Mouse (Mus musculus): ENCODE data around the gene Chaf1a. TPM values are rescaled to one million over a fixed set of nuclear protein-coding genes. Genes with fewer than 3 reads are reported as not detected.

Chaf1a gene
- polyA plus RNA-seq, 1 experiment from 2014 or later, result 4.8 TPM

DNA sequence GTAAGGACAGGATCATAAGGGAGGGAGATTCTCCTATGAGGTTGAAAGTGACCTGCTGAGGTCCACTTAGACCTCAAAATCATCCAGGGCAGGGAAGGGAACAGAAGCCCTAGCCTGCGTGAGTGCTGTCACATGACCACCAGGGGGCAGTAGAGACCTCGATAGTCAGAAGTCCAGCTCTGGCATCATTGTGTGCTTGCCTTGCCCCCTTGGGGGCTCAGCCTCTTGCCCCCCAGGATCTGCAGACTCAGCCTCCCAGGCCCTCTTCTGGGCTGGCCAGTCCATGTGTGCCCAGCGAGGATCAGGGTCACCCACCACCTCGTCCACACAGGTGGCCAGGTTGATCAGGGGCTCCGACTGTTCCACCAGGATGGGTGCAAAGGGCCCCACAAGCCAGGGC is 71.6 kb downstream of the Chaf1a start:
- no peaks in the 10 kb centered on the region for H3K27me3 ChIP-seq (replicated peaks; ENCODE audit: control insufficient read depth, insufficient read depth, low read length)
- no peak overlapping the region for H3K9ac ChIP-seq (ENCODE audit: low read depth, low read length)
- no peaks in the 10 kb centered on the region for H3K36me3 ChIP-seq (ENCODE audit: control insufficient read depth, insufficient read depth)
- peak; percentile 91 for TF ChIP-seq CTCF (IDR thresholded peaks at IDR 0.05; ENCODE audit: low read depth)
- 54% methylated on average over 5 of the region's 5 CpGs for WGBS
- H3K4me3 ChIP-seq (ENCODE audit: low read depth, low read length), result no peak overlapping the region
- no peaks in the 10 kb centered on the region for H3K4me1 ChIP-seq (replicated peaks; ENCODE audit: control insufficient read depth, insufficient read depth, low read length)
- no peak overlapping the region for H3K4me2 ChIP-seq (replicated peaks; ENCODE audit: low read depth)
- no peaks in the 10 kb centered on the region for H3K9me3 ChIP-seq (ENCODE audit: control insufficient read depth)
- H3K27ac ChIP-seq (ENCODE audit: low read depth, low read length), result no peak overlapping the region
- ATAC-seq, result peak; percentile 17; the same call in 1 of the 2 replicates

DNA sequence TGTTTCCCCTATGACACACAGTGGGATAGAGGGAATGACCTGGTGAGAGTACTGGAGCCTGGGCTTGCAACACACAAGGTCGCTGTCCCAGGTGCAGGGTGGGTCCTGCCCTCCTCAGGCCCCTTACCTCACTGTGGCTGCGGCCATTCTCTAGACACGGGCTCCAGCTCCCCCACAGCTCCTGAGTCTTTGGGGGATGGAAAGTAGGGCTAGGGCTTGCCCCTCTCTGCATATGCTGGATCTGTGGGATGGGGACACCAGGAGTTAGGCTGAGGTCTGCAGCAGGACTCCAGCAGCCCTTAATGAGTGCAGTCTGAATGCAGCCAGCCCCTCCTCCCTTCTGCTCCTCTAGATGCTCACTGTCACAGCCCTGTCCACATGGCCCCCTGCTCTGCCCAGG is 72.5 kb downstream of the Chaf1a start:
- TF ChIP-seq CTCF (IDR thresholded peaks at IDR 0.05; ENCODE audit: low read depth), result no peak
- H3K36me3 ChIP-seq (ENCODE audit: control insufficient read depth, insufficient read depth), result no peaks in the 10 kb centered on the region
- H3K4me2 ChIP-seq (replicated peaks; ENCODE audit: low read depth), result no peak overlapping the region
- peaks cover 4% of the 10 kb centered on the region; the same call in 1 of the 2 replicates for H3K4me1 ChIP-seq (replicated peaks; ENCODE audit: control insufficient read depth, insufficient read depth, low read length)
- H3K9me3 ChIP-seq (ENCODE audit: control insufficient read depth), result no peaks in the 10 kb centered on the region
- H3K4me3 ChIP-seq (ENCODE audit: low read depth, low read length), result no peak overlapping the region
- 77% methylated on average over 3 of the region's 3 CpGs for WGBS
- no peak overlapping the region for H3K9ac ChIP-seq (ENCODE audit: low read depth, low read length)
- no peak for ATAC-seq
- no peaks in the 10 kb centered on the region for H3K27me3 ChIP-seq (replicated peaks; ENCODE audit: control insufficient read depth, insufficient read depth, low read length)
- no peak overlapping the region for H3K27ac ChIP-seq (ENCODE audit: low read depth, low read length)

DNA sequence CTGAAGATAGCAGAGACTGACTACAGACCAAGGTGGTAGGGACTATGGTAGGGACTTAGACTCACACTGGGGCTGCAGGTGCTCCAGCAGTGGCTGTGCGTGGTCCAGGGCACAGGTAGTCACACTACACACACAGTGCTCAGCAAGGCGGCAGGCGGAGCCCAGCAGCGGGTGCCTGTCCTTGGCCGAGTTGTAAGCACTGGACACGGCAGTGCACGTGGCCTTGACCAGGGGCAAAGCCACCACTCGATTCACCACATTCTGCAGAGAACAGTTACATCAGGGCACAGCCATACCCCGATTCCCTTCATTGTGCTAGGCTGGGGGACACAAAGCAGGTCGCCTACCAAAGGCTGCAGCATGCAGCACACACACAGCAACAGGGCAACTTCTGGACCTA is 76.0 kb downstream of the Chaf1a start:
- Histone ChIP-seq H3K36me3 (ENCODE audit: control insufficient read depth, insufficient read depth) (no peaks in the 10 kb centered on the region), H3K27ac (ENCODE audit: low read depth, low read length) (no peak overlapping the region), H3K4me2 (replicated peaks; ENCODE audit: low read depth) (no peak overlapping the region), H3K27me3 (replicated peaks; ENCODE audit: control insufficient read depth, insufficient read depth, low read length) (peaks cover 30% of the 10 kb centered on the region), H3K9me3 (ENCODE audit: control insufficient read depth) (no peaks in the 10 kb centered on the region), H3K4me1 (replicated peaks; ENCODE audit: control insufficient read depth, insufficient read depth, low read length) (peaks cover 4% of the 10 kb centered on the region; the same call in 1 of the 2 replicates), H3K4me3 (ENCODE audit: low read depth, low read length) (no peak overlapping the region), H3K9ac (ENCODE audit: low read depth, low read length) (no peak overlapping the region)
- no peak for TF ChIP-seq CTCF (IDR thresholded peaks at IDR 0.05; ENCODE audit: low read depth)
- 66% methylated on average over 10 of the region's 10 CpGs for WGBS
- ATAC-seq, result no peak

DNA sequence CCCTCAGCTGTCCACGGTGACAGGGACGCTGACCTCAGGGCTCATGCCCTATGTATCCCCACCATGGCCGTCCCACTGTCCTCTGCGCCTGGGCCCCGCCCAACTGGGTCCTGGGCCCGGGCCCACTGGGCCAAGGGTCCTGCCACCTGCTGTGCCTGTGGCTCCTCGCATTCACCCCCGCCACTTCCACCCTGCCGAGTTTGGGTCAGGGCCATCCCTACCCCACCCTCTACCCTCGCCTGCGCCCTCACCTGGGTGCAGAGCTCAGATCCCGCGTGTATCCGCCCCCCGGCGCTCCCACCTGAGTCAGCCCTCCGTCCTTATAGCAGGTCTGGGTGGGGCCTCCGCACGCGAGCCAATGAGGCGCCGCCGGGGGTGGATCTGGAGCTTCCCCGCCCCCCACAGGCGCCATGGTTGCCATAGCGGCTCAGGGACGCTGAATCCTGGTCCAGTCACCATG is 77.0 kb downstream of the Chaf1a start, which contains the start of gene Plin5:
Plin5 (minus strand) TSS at position 346 of the 460 bp plus-strand sequence.
- no peak within 1 kb of the TSS for H3K9ac ChIP-seq (ENCODE audit: low read depth, low read length)
- peaks cover 4% of the 10 kb centered on the region; the same call in 1 of the 2 replicates for H3K4me1 ChIP-seq (replicated peaks; ENCODE audit: control insufficient read depth, insufficient read depth, low read length)
- WGBS, result under 1% methylated on average over 27 of the region's 27 CpGs
- H3K27me3 ChIP-seq (replicated peaks; ENCODE audit: control insufficient read depth, insufficient read depth, low read length), result peaks cover 41% of the 10 kb centered on the region
- no peak within 1 kb of the TSS for H3K27ac ChIP-seq (ENCODE audit: low read depth, low read length)
- H3K4me2 ChIP-seq (replicated peaks; ENCODE audit: low read depth), result peak within 1 kb of the TSS; percentile 70
- no peaks in the 10 kb centered on the region for H3K36me3 ChIP-seq (ENCODE audit: control insufficient read depth, insufficient read depth)
- H3K4me3 ChIP-seq (ENCODE audit: low read depth, low read length), result peak within 1 kb of the TSS; percentile 31
- peaks cover 4% of the 10 kb centered on the region for H3K9me3 ChIP-seq (ENCODE audit: control insufficient read depth)
- no peak for TF ChIP-seq CTCF (IDR thresholded peaks at IDR 0.05; ENCODE audit: low read depth)
- peak; percentile 36; the same call in 1 of the 2 replicates for ATAC-seq

DNA sequence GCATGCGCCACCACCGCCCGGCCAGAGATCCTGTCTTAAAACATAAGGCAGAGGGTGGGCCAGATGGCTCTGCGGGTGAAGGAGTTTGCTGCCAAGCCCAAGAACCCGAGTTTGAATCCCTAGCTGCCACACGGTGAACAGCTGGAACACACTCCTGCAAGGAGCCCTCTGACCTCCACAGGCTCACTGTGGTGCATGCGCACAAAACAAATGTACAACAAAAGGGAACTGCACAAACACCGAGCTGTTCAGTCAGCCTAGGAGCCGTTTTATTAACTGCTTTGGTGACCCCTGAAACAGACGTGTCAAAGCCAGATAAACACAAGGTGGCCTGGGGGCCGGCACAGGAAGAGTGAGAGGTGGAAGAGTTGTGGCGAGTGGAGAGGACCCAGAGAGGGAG is 79.2 kb downstream of the Chaf1a start:
- Histone ChIP-seq H3K4me2 (replicated peaks; ENCODE audit: low read depth) (peak overlapping the region; percentile 48), H3K27ac (ENCODE audit: low read depth, low read length) (no peak overlapping the region), H3K36me3 (ENCODE audit: control insufficient read depth, insufficient read depth) (peaks cover 5% of the 10 kb centered on the region; the same call in 1 of the 2 replicates), H3K4me3 (ENCODE audit: low read depth, low read length) (no peak overlapping the region), H3K9ac (ENCODE audit: low read depth, low read length) (no peak overlapping the region), H3K27me3 (replicated peaks; ENCODE audit: control insufficient read depth, insufficient read depth, low read length) (peaks cover 60% of the 10 kb centered on the region), H3K4me1 (replicated peaks; ENCODE audit: control insufficient read depth, insufficient read depth, low read length) (peaks cover 4% of the 10 kb centered on the region; the same call in 1 of the 2 replicates), H3K9me3 (ENCODE audit: control insufficient read depth) (peaks cover 9% of the 10 kb centered on the region)
- TF ChIP-seq CTCF (IDR thresholded peaks at IDR 0.05; ENCODE audit: low read depth), result no peak
- ATAC-seq, result no peak
- WGBS, result 40% methylated on average over 12 of the region's 12 CpGs

DNA sequence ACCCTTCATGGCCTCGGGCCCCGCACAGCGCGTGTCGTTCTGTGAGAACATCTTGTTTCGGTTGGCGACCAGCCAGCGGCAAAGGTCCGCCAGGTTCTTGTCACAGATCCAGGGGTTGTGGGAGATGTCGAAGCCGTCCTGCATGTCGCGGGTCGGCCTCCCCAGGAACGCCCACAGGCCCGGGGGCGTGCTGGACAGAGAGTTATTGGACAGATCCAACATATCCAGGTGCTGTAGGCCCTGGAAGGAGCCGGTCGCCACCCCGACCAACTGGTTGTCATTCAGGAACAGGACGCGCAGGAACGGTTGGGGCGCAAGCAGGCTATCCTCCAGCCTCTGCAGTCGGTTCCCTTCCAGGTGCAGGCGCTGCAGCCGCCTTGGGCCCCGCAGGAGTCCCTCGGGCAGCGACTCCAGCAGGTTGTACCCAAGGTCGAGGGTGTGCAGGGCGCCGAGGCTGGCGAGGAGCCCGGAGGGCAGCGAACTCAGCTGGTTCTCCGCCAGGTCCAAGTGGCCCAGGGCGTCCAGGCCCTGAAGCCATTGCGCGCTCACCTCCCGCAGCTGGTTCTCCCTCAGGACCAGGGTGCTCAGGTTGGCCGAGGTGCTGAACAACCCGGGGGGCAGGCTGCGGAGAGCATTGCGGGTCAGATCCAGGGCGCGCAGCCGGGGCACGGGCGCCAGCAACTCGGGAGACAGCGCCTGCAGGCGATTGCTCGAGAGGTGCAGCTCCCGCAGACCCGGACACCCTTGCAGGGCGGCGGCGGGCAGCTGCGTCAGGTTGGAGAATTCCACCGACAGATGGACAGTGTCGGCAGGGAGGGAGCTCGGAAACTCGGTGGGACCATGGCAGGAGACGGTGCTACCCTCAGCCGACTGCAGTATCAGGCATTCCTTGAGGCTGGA is 80.0 kb downstream of the Chaf1a start:
- ATAC-seq, result no peak
- Histone ChIP-seq H3K27me3 (replicated peaks; ENCODE audit: control insufficient read depth, insufficient read depth, low read length) (peaks cover 61% of the 10 kb centered on the region), H3K4me3 (ENCODE audit: low read depth, low read length) (peak overlapping the region; percentile 22), H3K4me2 (replicated peaks; ENCODE audit: low read depth) (peak overlapping the region; percentile 48), H3K9me3 (ENCODE audit: control insufficient read depth) (peaks cover 9% of the 10 kb centered on the region), H3K9ac (ENCODE audit: low read depth, low read length) (no peak overlapping the region), H3K4me1 (replicated peaks; ENCODE audit: control insufficient read depth, insufficient read depth, low read length) (peaks cover 4% of the 10 kb centered on the region; the same call in 1 of the 2 replicates), H3K27ac (ENCODE audit: low read depth, low read length) (no peak overlapping the region), H3K36me3 (ENCODE audit: control insufficient read depth, insufficient read depth) (peaks cover 5% of the 10 kb centered on the region; the same call in 1 of the 2 replicates)
- WGBS, result 4% methylated on average over 66 of the region's 66 CpGs
- no peak for TF ChIP-seq CTCF (IDR thresholded peaks at IDR 0.05; ENCODE audit: low read depth)
